Mouse (Mus musculus): ENCODE measurements around the gene Ralbp1.

Gene Ralbp1

GRCm38 (mm10) chr17:65798446-65798845, 87.2 kb downstream of the Ralbp1 start:
- DNase-seq (ENCODE audit: low read depth, low spot score), result no peak

Data from brain, adult 2 months (tissue).